Mouse (Mus musculus) thymus, adult 2 months (tissue): Measurements from ENCODE around the gene Gm10273. TPM values are rescaled to one million over a fixed set of nuclear protein-coding genes. Genes with fewer than 3 reads are reported as not detected.

Source experiments
- DNase-seq: peaks from one replicate; pipeline ENCODE4 v3.0.0; 2021
- H3K27ac ChIP-seq: fragments of 200-500 bp; 2 replicates; pipeline ENCODE4 v1.5.1; 2012; ENCODE audit warnings: low read length, control low read depth; ENCODE audit not compliant: control insufficient read depth, insufficient read depth
- H3K27me3 ChIP-seq: fragments of 200-500 bp; 2 replicates; pipeline ENCODE4 v1.6.1; 2012; ENCODE audit warnings: mild to moderate bottlenecking, low read length, moderate library complexity, mixed read lengths; ENCODE audit not compliant: control insufficient read depth, insufficient read depth
- H3K36me3 ChIP-seq: fragments of 200-500 bp; 2 replicates; pipeline ENCODE4 v1.6.1; 2012; ENCODE audit warnings: mild to moderate bottlenecking, low read length, moderate library complexity; ENCODE audit not compliant: control insufficient read depth, insufficient read depth
- H3K4me1 ChIP-seq: fragments of 200-500 bp; replicated peaks from 2 replicates; pipeline ENCODE4 v1.6.1; 2012; ENCODE audit warnings: low read length; ENCODE audit not compliant: control insufficient read depth, insufficient read depth
- H3K4me3 ChIP-seq: fragments of 200-500 bp; 2 replicates; pipeline ENCODE4 v1.5.1; 2012; ENCODE audit warnings: mild to moderate bottlenecking, low read length, control low read depth, moderate library complexity; ENCODE audit not compliant: control insufficient read depth, insufficient read depth
- CTCF ChIP-seq: fragments of 200-500 bp; IDR thresholded peaks from 2 replicates; pipeline ENCODE4 v1.5.1; 2012; ENCODE audit warnings: mild to moderate bottlenecking, control low read depth, low read length, moderate library complexity, borderline replicate concordance; ENCODE audit not compliant: control insufficient read depth, poor library complexity, insufficient read depth; ENCODE audit errors: extremely low read depth
- POLR2A ChIP-seq: fragments of 200-500 bp; IDR thresholded peaks from 2 replicates; pipeline ENCODE4 v1.6.1; 2012; ENCODE audit warnings: mild to moderate bottlenecking, low read length, control low read depth, moderate library complexity; ENCODE audit not compliant: control insufficient read depth, poor library complexity, insufficient read depth; ENCODE audit errors: extremely low read depth
- WGBS: fragments of 180-500 bp; shearing (Covaris S2); methylation state at CpG from one replicate; pipeline ENCODE4 v1.1.7; 2018; 5-methylcytosine and 5-hydroxymethylcytosine counted together
- polyA plus RNA-seq: library from polyadenylated mRNA; depleted of rRNA; stranded (reverse); fragments of >200 nt; gene quantifications from 2 replicates; pipeline ENCODE4 v1.2.3, GENCODE M21; 2012

Gm10273 gene
- polyA plus RNA-seq, 1 experiment: 11.5 TPM

DNA sequence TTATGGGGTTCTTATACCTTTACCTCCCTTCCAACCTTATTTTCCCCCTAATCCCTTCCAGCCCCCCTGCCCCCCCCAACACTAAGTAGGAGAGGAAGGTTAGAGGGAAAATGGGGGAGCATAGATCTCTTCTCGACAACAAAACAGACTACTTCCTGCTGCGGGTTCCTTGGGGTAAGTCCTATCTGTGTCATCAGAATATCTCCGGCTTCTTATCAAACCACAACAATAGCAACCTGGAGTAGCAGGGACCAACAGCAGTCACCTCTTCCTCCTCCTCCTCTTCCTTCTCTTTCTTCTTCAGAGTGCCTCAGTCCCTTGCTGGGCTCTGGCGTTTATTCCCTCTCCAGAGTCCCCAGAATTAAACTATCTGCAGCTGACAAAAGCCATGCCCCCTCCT lies 3.5 kb upstream of the Gm10273 start:
- 3% methylated on average over 4 of the region's 4 CpGs for WGBS
- Histone ChIP-seq H3K27me3 (no peaks in the 10 kb centered on the region), H3K4me1 (peaks cover 12% of the 10 kb centered on the region), H3K27ac (no peak overlapping the region), H3K4me3 (no peak overlapping the region), H3K36me3 (no peaks in the 10 kb centered on the region)
- TF ChIP-seq CTCF: no peak
- no peak for TF ChIP-seq POLR2A
- DNase-seq: no peak

DNA sequence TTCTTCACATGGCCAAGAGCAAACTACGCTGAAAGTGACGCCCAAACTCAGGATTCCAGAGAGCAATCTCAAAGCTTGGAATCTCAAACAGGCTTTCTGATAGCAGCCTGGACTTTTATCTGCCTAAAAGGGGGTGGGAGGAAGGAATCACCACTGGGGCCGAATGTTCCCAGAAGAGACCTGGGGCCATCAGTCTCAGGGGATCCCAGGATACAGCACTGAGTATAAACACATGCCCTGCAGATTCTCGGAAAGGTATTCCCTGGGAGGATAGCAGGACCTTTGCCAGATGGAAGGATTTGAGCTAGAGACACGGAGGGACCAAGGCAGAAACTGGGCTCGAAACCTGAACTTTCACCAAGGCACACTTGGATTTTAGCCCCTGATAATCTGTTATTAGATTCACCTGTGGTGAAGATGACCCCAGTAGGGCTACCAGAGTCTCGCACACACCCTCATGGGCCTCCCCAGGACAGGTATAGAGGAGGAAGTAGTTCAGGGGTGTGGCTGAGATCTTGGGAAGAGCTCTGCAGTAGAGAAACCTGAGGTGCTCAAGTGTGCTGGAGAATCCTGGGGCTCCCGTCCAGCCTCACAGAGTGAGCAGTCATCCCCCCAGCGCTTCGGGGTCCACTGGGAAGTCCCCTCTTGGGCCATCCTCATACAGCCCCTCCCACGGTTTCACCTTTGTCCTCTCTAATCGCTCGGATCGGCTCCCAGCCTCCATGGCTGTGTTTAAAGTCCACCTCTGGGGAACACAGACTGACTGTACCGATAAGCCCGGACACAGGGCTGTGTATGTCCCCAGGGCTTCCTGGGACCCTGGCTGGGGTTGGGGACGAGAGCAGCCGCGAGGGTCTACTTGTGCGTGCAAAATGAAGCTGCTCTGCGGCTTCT lies 7.7 kb downstream of the Gm10273 start, which contains the start of gene Pla2g12b:
Gene Pla2g12b (plus strand): TSS at position 762 of the 894 bp plus-strand sequence.
- no peaks in the 10 kb centered on the region for H3K27me3 ChIP-seq
- TF ChIP-seq CTCF: no peak
- TF ChIP-seq POLR2A: no peak
- no peaks in the 10 kb centered on the region for H3K36me3 ChIP-seq
- H3K27ac ChIP-seq: no peak within 1 kb of the TSS
- DNase-seq: no peak
- no peak within 1 kb of the TSS for H3K4me3 ChIP-seq
- no peaks in the 10 kb centered on the region for H3K4me1 ChIP-seq
- WGBS: 87% methylated on average over 21 of the region's 21 CpGs

- TF ChIP-seq POLR2A: no peak
- TF ChIP-seq CTCF: no peak
- no peak overlapping the region for H3K27ac ChIP-seq
- H3K27me3 ChIP-seq: no peaks in the 10 kb centered on the region
- WGBS: 91% methylated on average over 10 of the region's 10 CpGs
- no peaks in the 10 kb centered on the region for H3K36me3 ChIP-seq
- H3K4me3 ChIP-seq: no peak overlapping the region
- no peak for DNase-seq
- H3K4me1 ChIP-seq: no peaks in the 10 kb centered on the region
Measured at GRCm38 (mm10) chr10:59403793-59404149, 8.3 kb downstream of the Gm10273 start.

DNA sequence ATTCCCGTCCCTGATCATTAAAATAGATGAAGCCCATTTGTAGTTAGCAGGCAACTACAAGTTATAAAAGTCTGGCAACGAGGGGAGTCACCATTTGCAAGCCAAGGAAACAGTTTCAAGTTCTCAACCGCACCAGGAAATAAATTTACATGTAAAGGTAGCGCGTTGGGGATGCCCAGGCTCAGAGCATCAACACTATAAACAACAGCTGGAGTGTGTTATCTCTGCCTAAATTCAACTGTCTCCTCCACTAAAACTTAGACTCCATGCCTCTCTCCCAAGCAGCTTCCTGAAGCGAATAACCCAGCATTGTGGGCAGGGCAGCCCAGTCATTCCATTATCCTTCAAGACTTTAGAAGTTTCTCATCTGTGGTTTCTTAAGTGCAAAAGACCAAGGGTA lies 13.1 kb downstream of the Gm10273 start:
- Histone ChIP-seq H3K4me1 (no peaks in the 10 kb centered on the region), H3K4me3 (no peak overlapping the region), H3K27ac (no peak overlapping the region), H3K27me3 (no peaks in the 10 kb centered on the region), H3K36me3 (no peaks in the 10 kb centered on the region)
- TF ChIP-seq CTCF (no peak), POLR2A (no peak)
- DNase-seq: no peak
- 53% methylated on average over 6 of the region's 6 CpGs for WGBS

GRCm38 (mm10) chr10:59410264-59410663 lies 14.8 kb downstream of the Gm10273 start:
- no peak overlapping the region for H3K27ac ChIP-seq
- no peaks in the 10 kb centered on the region for H3K4me1 ChIP-seq
- WGBS: 75% methylated on average over 12 of the region's 12 CpGs
- H3K27me3 ChIP-seq: no peaks in the 10 kb centered on the region
- no peak for TF ChIP-seq POLR2A
- TF ChIP-seq CTCF: no peak
- no peaks in the 10 kb centered on the region for H3K36me3 ChIP-seq
- H3K4me3 ChIP-seq: no peak overlapping the region
- DNase-seq: no peak

DNA sequence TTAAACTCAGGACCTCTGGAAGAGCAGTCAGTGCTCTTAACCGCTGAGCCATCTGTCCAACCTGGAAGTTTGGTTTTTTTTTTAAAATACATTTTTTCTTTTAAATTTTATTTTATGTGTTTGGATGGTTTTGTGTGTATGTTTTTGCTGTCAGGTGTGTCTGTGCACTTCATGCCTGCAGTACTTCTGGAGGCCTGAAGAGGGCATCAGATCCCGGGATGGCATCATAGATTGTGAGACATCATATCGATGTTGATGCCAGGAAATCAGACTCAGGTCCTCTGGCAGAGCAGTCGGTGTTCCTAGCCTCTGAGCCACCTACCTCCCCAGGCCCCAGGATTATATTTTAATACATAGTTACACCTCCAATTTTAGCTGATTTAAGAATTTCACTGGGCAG lies 18.3 kb downstream of the Gm10273 start:
- Histone ChIP-seq H3K27ac (no peak overlapping the region), H3K4me3 (no peak overlapping the region), H3K27me3 (no peaks in the 10 kb centered on the region), H3K4me1 (no peaks in the 10 kb centered on the region), H3K36me3 (no peaks in the 10 kb centered on the region)
- DNase-seq: no peak
- 94% methylated on average over 4 of the region's 4 CpGs for WGBS
- no peak for TF ChIP-seq POLR2A
- no peak for TF ChIP-seq CTCF

DNA sequence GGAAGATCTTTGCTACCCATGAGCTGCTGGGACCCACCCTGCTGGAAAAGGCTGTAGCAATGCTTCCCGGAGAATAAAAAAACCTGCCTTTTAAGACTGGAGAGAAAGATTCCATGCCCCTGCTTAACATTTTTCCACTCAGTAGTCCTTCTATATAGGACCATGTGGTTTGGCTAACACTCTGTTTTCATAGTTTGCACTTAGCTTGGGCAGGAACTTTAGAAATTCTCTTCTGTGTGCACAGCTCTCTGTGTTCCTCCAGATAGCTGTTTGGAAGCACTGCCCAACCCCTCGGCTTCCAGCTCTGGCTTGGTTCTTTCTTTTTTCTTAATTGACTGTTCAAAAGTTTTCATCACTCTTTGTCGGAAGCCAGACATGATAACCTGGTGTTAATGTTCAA lies 21.2 kb downstream of the Gm10273 start:
- Histone ChIP-seq H3K36me3 (no peaks in the 10 kb centered on the region), H3K4me3 (no peak overlapping the region), H3K4me1 (no peaks in the 10 kb centered on the region), H3K27me3 (no peaks in the 10 kb centered on the region), H3K27ac (no peak overlapping the region)
- no peak for TF ChIP-seq POLR2A
- TF ChIP-seq CTCF: no peak
- DNase-seq: no peak
- WGBS: 90% methylated on average over 3 of the region's 3 CpGs

DNA sequence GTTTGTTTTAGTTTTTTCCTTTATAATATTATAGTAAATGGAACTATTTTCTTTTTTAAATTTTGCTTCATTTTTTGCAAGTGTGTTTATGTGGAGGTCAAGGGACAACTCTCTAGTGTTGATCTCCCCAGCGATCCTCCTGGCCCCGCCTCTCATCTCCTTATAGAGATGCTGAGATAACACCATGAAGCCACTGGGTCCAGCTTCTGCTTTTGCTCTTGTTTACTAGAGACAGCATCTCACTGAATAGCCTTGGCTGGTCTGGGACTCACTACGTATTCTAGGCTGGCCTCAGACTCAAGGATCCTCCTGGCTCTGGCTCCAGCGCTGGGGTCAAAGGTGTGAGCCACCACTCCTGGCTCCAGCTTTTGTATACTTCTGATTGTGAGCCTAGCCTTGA lies 24.1 kb downstream of the Gm10273 start:
- H3K27me3 ChIP-seq: no peaks in the 10 kb centered on the region
- peaks cover 5% of the 10 kb centered on the region for H3K4me1 ChIP-seq
- H3K4me3 ChIP-seq: no peak overlapping the region
- H3K36me3 ChIP-seq: no peaks in the 10 kb centered on the region
- DNase-seq: no peak
- TF ChIP-seq CTCF: no peak
- no peak for TF ChIP-seq POLR2A
- no peak overlapping the region for H3K27ac ChIP-seq
- 82% methylated on average over 4 of the region's 4 CpGs for WGBS
